30 mouse cellular contexts compared by ENCODE assay signal in genomic region chr13:56463750-56464149, GRCm38 (mm10). TPM values are rescaled to one million over a fixed set of nuclear protein-coding genes. Genes with fewer than 3 reads are reported as not detected.
"Had no signal": no experiment of that assay in that cellular context is flagged by ENCODE, and none has a peak within 500 bp of the region (broad histone marks: within the 10 kb centered on the region; RNA-seq: fewer than 3 reads in every experiment).

No protein-coding gene starts in this region.

- H3K36me3 ChIP-seq: kidney, embryonic 15.5 days; limb, embryonic 12.5 days; limb, embryonic 15.5 days; liver, embryonic 13.5 days; midbrain, embryonic 12.5 days; neural tube, embryonic 13.5 days had no signal

- H3K4me2 ChIP-seq: kidney, embryonic 15.5 days; limb, embryonic 12.5 days; limb, embryonic 15.5 days; liver, embryonic 13.5 days; midbrain, embryonic 12.5 days; neural tube, embryonic 13.5 days had no signal

- ATAC-seq: midbrain, embryonic 16.5 days had no signal

- H3K9me3 ChIP-seq: kidney, embryonic 15.5 days; limb, embryonic 12.5 days; limb, embryonic 15.5 days; liver, embryonic 13.5 days; midbrain, embryonic 12.5 days; neural tube, embryonic 13.5 days had no signal

- H3K4me3 ChIP-seq: kidney, embryonic 15.5 days; limb, embryonic 12.5 days; limb, embryonic 15.5 days; liver, embryonic 13.5 days; midbrain, embryonic 12.5 days; myocyte; neural tube, embryonic 13.5 days had no signal

- H3K27me3 ChIP-seq: kidney, embryonic 15.5 days; liver, embryonic 13.5 days; midbrain, embryonic 12.5 days; neural tube, embryonic 13.5 days had no signal

- H3K4me1 ChIP-seq: kidney, embryonic 15.5 days; limb, embryonic 12.5 days; limb, embryonic 15.5 days; liver, embryonic 13.5 days; midbrain, embryonic 12.5 days; neural tube, embryonic 13.5 days had no signal

- H3K27ac ChIP-seq: kidney, embryonic 15.5 days; limb, embryonic 12.5 days; limb, embryonic 15.5 days; liver, embryonic 13.5 days; midbrain, embryonic 12.5 days; neural tube, embryonic 13.5 days had no signal

- H3K9ac ChIP-seq: kidney, embryonic 15.5 days; limb, embryonic 12.5 days; limb, embryonic 15.5 days; liver, embryonic 13.5 days; midbrain, embryonic 12.5 days; neural tube, embryonic 13.5 days had no signal

- DNase-seq: liver, embryonic 13.5 days; lung, adult 2 months; lung, postnatal 14 days; lung, postnatal 4 days; retina, postnatal 1 day; right cerebral cortex, postnatal 25 days; thymus, adult 18-20 months; thymus, postnatal 14 days; thymus, postnatal 4 days had no signal

RNA-seq across cellular contexts. Expression of gene Il9, which starts 18.3 kb away (rescaled TPM):
- total RNA-seq: layer of hippocampus, adult 18-20 months; layer of hippocampus, postnatal 14 days; left cerebral cortex, adult 8-10 months; left cerebral cortex, postnatal 14 days; left cerebral cortex, postnatal 4 days; megakaryocyte progenitor cell, adult 5-6 weeks; megakaryocyte-erythroid progenitor cell, adult 5-6 weeks; monocyte, adult 5-6 weeks; neutrophil, adult 5-6 weeks had no signal
- polyA plus RNA-seq: intestine, embryonic 14.5 days; kidney, embryonic 15.5 days; limb, embryonic 12.5 days; limb, embryonic 15.5 days; liver, embryonic 13.5 days; liver, embryonic 16.5 days; lung, adult 2 months; lung, embryonic 16.5 days; midbrain, embryonic 12.5 days; midbrain, embryonic 16.5 days; myocyte; neural tube, embryonic 13.5 days; spleen, adult 2 months; stomach, embryonic 16.5 days had no signal

RNA-seq across cellular contexts. Expression of gene Slc25a48, which starts 25.6 kb away (rescaled TPM):
- total RNA-seq: left cerebral cortex, postnatal 4 days; megakaryocyte progenitor cell, adult 5-6 weeks; megakaryocyte-erythroid progenitor cell, adult 5-6 weeks; monocyte, adult 5-6 weeks had no signal
- polyA plus RNA-seq: midbrain, embryonic 12.5 days; midbrain, embryonic 16.5 days; myocyte; neural tube, embryonic 13.5 days had no signal

RNA-seq across cellular contexts. Expression of gene Gm3045, which starts 37.4 kb away (rescaled TPM):
- total RNA-seq: layer of hippocampus, adult 18-20 months; layer of hippocampus, postnatal 14 days; left cerebral cortex, adult 8-10 months; left cerebral cortex, postnatal 14 days; left cerebral cortex, postnatal 4 days; megakaryocyte progenitor cell, adult 5-6 weeks; megakaryocyte-erythroid progenitor cell, adult 5-6 weeks; monocyte, adult 5-6 weeks; neutrophil, adult 5-6 weeks had no signal
- polyA plus RNA-seq: intestine, embryonic 14.5 days; kidney, embryonic 15.5 days; limb, embryonic 12.5 days; liver, embryonic 13.5 days; liver, embryonic 16.5 days; lung, adult 2 months; lung, embryonic 16.5 days; midbrain, embryonic 12.5 days; midbrain, embryonic 16.5 days; myocyte; neural tube, embryonic 13.5 days; spleen, adult 2 months; stomach, embryonic 16.5 days had no signal

RNA-seq across cellular contexts. Expression of gene Fbxl21, which starts 58.5 kb away (rescaled TPM):
- total RNA-seq: megakaryocyte-erythroid progenitor cell, adult 5-6 weeks had no signal
